1 mouse cellular context compared by ENCODE assay signal in genomic region chr4:141106526-141107183, GRCm38 (mm10).
TF ChIP-seq lines count a peak whose summit lies in the region.

No protein-coding gene starts in this region.

TF ChIP-seq in CH12.LX, 34 proteins besides CTCF, POLR2A, EP300 and RAD21:
- TF ChIP-seq NRF1 (IDR thresholded peaks at IDR 0.05; ENCODE audit: low read depth, low read length) (peak; percentile 67), UBTF (IDR thresholded peaks at IDR 0.05; ENCODE audit: low read depth, low read length) (no peak), MYC (IDR thresholded peaks at IDR 0.05; ENCODE audit: low read depth, low read length) (no peak), MAFK (IDR thresholded peaks at IDR 0.05; ENCODE audit: insufficient replicate concordance, low read length) (peak; percentile 92)
